Mouse (Mus musculus) frontal cortex, postnatal 10 days (tissue): ENCODE results near the gene Prkab1.

Experiments
- DNase-seq, 2 experiments: peaks; one replicate each; pipeline ENCODE4 v3.0.0; 2022; ENCODE audit warnings: low spot score in 2 of 2, mixed read lengths in 1 of 2

The Prkab1 gene

GRCm38 (mm10) chr5:115979134-115979696, 45.1 kb downstream of the Prkab1 start:
- DNase-seq: no peak

- DNase-seq: no peak
These were observed 46.1 kb downstream of the Prkab1 start for GRCm38 (mm10) chr5:115978255-115978654.

GRCm38 (mm10) chr5:115977757-115978156, 46.6 kb downstream of the Prkab1 start:
- no peak for DNase-seq

DNA sequence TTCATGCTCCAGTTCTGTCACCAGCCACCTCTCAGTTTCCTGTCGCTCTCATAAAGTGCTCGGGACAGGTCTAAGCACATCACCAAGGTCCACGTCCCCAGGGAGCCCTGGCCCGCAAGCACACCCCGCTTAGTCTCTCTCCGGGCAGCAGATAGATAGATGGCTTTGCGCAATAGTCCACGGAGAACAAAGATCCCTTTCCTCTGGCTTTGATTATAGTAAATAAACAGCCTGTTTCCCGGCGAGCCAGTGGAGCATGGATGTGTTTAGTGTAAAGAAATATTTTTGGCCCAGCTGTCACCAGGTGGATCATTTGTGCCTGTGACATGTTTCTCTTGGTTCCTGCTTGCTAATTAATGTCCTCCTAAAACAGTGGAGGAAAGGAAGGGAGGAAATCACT, 47.0 kb downstream of the Prkab1 start:
- no peak for DNase-seq

- DNase-seq: no peak
These were observed 47.9 kb downstream of the Prkab1 start for GRCm38 (mm10) chr5:115976446-115976845.

DNA sequence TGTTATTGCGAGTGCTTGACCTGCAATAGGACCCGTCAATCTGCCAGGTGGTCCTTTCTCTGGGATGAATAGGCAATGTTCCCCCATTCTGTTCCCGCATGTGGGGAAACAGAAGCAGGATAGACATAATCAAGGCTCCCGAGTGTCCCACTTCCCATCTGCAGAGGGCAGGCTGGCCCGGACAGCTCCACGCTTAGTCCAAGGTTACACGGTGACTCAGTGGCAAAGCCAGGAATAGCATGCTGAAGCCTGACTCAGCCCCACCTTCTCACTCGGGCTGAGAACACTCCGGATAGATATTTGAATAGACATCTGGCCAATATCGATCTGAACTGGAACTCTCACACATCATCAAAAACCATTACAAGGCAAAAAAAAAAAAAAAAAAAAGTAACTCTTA, 48.6 kb downstream of the Prkab1 start:
- DNase-seq: no peak

DNA sequence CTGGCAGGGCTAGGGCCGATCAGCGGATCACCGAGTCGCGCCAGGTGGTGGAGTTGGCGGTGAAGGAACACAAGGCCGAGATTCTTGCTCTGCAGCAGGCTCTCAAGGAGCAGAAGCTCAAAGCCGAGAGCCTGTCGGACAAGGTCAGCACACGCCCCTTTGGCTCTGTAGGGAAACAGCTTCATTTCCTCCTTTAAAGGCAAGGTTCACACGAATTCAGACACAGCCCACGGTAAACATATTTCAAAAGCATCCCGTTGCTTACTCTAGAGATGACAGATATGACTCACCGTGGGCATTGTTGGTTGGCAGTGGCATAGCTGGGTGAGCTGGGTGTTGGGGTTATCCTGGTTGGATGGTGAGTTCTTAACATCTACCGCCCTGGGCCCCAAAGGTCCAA, 53.1 kb downstream of the Prkab1 start:
- DNase-seq: no peak
